Mouse (Mus musculus): ENCODE data around the gene Gm21188.
"Not testable (repeated sequence)": the region's sequence is repeated elsewhere in the genome, so short reads cannot be mapped to it uniquely, and the experiment has no call there.

The Gm21188 gene

GRCm38 (mm10) chr13:120026911-120027310, 25.1 kb downstream of the Gm21188 start, which contains the start of gene Gm36079:
Gene Gm36079, minus strand, starts transcription at chr13:120027011.
- not testable (repeated sequence) for DNase-seq (ENCODE audit: low spot score in 2 of 2)

DNA sequence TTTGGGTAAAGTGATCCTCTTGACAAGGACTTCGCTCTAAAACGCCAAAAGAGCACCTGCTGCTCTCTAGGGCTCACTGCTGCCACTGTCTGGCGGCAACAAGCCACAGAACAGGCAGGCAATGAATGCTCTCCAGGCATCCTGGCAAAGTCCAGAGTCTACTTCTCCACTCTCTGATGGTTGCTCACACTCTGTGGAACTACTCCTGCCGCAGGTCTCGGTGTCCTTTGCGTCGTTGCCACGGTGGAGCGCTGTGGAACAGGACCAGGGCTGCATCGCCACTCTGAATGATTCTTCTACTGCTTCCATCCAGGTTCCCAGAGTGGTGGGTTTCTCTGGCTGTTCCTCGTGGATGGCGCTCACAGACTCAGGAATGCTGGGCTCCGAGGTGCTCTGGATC, 25.6 kb downstream of the Gm21188 start:
- not testable (repeated sequence) for DNase-seq (ENCODE audit: low spot score in 2 of 2)

DNA sequence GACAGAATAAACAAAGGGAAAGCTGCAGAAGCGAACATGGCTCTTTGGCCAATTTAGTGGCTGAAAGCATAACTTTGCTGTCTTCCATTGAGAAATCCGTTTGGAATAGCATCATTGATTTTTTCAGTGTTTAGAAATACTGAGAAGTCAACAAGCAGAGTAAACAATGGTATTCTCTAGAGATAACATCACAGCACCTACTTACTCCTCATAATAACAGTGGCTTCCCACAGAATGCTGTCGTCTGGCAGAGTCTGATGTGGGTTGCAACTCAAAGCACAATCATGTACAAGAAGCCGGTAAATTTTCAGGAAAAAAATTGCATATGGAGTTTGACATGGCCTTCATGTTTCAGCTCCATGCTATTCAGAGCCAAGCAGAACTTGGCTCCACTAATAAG, 26.4 kb downstream of the Gm21188 start:
- DNase-seq (ENCODE audit: low spot score in 2 of 2), result not testable (repeated sequence)

- DNase-seq (ENCODE audit: low spot score in 2 of 2), result not testable (repeated sequence)
Observed at GRCm38 (mm10) chr13:120025004-120025403, 27.0 kb downstream of the Gm21188 start.

DNA sequence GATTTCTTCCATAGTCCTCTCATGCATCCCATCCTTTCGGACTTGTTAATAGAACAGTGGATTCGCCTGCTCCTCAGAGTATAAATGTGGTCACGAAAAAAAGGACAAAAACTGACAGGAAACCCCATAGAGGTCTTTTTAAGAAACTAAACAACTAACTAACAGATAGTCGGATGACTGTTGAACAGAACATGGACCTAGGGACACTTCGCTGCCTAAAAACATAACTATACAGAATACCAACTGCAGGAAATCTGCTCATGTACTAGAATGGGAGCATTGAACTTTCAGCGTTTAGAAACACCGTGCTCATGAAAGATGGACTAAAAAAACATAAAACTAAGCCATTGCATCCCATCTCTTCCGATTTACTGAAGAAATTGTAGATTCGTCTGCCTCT, 27.4 kb downstream of the Gm21188 start:
- DNase-seq (ENCODE audit: low spot score in 2 of 2), result not testable (repeated sequence)

DNA sequence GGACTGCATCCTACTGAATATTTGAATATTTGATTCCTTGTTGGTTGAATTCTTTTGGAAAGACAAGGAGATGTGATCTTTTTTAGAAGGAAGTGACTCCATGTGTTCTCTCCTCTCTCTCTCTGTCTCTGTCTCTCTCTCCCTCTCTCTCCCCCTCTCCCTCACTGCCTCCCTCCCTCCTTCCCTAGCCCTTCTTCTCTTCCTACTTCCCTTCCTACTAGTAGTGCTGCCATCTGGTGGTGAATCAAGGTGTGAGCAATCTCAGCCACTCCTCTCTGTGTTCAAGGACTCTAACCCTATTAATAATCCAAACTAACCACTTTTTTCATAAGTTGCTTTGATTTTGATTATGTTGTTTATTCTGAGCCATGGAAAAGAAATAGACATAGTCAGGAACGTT, 30.5 kb downstream of the Gm21188 start:
- not testable (repeated sequence) for DNase-seq (ENCODE audit: low spot score in 2 of 2)

GRCm38 (mm10) chr13:120015348-120016007, 36.5 kb downstream of the Gm21188 start:
- DNase-seq (ENCODE audit: low spot score in 2 of 2), result not testable (repeated sequence)

DNA sequence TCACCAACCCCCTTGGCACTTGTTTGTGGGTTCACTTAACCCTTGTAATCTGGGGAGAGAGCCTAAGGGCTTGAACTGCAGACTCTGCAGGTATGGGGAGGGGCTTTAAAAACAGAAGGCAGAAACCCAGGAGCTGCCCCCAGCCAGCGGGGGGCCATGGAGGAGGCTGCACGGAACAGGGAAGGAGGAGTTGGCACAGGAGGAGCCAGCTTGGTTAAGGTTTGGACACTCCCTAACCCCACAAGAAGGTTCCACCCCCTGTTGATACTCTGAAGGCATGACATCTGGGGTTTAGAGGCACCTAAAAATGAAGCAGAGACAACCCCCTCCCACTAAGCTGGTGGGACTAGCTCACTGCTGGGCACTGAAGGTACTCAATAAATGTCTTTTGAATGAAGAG, 38.0 kb downstream of the Gm21188 start:
- DNase-seq (ENCODE audit: low spot score in 2 of 2), result not testable (repeated sequence)

DNA sequence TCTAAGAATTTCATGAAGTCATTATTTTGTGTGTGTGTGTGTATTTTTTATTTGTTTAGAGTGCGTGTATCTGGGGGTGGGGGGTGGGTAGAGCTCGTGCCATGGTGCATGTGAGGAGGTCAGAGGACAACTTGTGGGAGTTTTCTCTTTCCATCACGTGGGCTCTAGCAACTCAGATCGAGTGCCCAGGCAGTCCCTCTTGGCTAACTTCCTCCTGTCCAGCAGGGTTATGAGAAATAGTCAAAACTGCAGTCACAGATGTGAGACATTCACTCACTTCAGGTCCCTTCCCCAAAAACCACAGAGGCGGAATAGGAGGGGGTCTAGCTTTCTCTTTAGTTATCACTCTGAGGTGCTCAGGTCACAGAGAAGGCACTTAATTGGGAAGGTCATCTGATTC, 38.5 kb downstream of the Gm21188 start:
- DNase-seq (ENCODE audit: low spot score in 2 of 2), result not testable (repeated sequence)

- not testable (repeated sequence) for DNase-seq (ENCODE audit: low spot score in 2 of 2)
Observed at GRCm38 (mm10) chr13:120010068-120010467, 41.9 kb downstream of the Gm21188 start.

DNA sequence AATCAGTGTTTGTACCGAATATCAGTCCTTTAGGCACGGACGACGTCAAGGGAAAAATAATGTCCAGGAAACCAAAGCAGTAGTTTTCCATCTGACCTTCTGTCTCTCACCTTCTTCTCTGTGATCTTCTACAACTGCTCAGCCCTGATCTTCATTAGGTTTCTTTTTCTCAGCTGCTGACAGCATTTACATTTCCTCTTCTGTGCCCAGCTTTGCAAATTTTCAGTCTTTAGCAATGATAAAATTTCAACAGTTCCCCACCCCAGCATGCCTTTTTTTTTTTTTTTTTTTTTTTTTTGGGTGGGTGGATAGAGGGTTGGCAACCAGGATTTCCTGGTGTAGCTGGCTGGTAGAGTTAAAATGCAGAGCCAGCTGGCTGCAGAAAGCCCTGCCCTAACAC, 52.8 kb downstream of the Gm21188 start:
- DNase-seq (ENCODE audit: low spot score in 2 of 2), result not testable (repeated sequence)

DNA sequence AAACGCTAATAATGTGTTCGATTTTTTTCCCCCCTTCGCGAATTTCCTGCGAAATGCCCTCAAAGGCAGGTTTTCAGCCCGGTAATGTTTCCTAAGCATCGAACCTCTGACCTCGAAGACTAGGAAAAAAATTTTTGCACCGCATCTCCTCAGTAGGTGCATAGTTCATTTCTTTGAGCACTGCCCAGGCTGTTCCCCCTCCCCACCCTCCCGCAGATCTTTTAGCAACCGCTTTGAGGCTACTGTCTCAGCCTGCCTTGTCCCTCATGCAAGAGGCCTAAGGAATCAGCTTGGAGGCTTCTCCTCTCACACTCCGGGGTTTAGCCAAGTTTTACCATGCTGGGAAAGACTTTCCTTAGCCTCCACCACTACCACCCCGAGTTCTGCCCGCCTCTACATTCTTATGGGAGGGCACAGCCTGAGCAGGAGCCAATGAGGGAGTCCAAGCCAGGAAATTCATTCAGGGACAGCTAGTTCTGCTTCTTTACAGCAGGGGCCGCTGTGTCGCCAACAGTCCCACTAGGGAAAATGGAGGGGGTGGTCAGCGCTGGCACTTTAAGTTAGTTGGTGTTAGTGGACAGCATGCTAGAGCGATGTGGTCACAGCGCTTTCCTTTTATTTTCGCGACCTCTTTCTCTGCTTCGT, 53.4 kb downstream of the Gm21188 start:
- not testable (repeated sequence) for DNase-seq (ENCODE audit: low spot score in 2 of 2)

- not testable (repeated sequence) for DNase-seq (ENCODE audit: low spot score in 2 of 2)
Observed at GRCm38 (mm10) chr13:119991917-119992496, 60.0 kb downstream of the Gm21188 start.

DNA sequence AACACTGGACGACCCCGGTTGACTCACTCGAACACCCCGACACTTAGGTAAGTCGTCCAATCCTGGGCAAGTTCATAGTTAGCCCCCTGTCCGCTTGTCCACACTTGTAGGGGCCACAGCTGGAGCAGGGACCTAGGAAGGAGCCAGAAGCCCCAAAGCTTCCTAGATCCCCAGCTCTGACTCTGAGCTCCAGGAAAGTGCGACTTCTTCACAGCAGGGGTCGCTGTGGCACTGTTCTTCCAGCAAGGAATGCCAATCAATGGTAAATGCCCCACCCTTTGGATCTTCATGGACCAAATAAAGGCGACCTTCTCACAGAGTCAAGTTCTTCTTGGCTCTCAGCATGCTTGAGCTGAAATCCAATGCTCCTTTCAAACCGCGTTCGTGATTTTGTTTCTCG, 60.7 kb downstream of the Gm21188 start:
- DNase-seq (ENCODE audit: low spot score in 2 of 2), result not testable (repeated sequence)

Measured in spleen, postnatal 36 days (tissue).